Mouse (Mus musculus) spleen, postnatal 4 days (tissue): ENCODE results near the gene Inpp5k.
A peak's percentile ranks its signal among the peaks of the same experiment; 100 is the strongest.

ENCODE experiments used
- DNase-seq, 2 experiments: peaks; one replicate each; pipeline ENCODE4 v3.0.0; 2022; ENCODE audit warnings: low spot score in 2 of 2

The Inpp5k gene

DNA sequence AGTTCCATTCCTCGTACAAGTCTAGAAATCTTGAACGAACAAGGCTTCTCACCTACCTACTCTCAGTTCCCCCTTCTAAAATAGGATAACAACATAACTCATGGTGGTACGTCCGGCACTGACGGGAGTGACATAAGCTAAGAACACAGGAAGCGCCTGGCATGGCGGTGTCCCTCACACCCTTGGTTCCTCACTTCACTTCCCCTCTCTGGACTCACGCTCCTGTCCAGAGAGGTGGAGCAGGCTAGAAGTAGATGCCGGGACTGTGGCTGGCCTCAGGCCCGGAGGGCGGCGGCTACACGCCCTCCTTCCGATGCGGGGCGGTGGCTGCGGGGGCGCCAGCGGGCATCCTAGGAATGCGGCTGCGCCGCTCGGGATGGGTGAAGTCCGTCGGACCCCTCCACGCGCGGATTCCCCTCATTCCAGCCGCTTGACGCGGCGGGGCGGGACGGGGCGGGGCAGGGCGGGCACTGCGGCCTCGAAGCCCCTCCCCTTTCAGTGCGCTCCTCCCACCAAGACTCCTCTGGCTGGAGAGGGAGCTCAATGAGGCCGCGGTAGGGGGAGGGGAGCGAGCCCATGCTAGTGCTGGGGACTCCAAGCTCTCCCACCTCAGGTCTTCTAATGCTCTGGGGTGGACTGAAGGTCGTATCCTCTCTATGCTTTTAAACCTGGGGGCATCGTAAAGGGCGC lies 23.1 kb downstream of the Inpp5k start:
- DNase-seq: peak; percentile 84 to 91

- peak; percentile 83 to 89 for DNase-seq
Observed at GRCm38 (mm10) chr11:75654471-75655390, 23.9 kb downstream of the Inpp5k start.

DNA sequence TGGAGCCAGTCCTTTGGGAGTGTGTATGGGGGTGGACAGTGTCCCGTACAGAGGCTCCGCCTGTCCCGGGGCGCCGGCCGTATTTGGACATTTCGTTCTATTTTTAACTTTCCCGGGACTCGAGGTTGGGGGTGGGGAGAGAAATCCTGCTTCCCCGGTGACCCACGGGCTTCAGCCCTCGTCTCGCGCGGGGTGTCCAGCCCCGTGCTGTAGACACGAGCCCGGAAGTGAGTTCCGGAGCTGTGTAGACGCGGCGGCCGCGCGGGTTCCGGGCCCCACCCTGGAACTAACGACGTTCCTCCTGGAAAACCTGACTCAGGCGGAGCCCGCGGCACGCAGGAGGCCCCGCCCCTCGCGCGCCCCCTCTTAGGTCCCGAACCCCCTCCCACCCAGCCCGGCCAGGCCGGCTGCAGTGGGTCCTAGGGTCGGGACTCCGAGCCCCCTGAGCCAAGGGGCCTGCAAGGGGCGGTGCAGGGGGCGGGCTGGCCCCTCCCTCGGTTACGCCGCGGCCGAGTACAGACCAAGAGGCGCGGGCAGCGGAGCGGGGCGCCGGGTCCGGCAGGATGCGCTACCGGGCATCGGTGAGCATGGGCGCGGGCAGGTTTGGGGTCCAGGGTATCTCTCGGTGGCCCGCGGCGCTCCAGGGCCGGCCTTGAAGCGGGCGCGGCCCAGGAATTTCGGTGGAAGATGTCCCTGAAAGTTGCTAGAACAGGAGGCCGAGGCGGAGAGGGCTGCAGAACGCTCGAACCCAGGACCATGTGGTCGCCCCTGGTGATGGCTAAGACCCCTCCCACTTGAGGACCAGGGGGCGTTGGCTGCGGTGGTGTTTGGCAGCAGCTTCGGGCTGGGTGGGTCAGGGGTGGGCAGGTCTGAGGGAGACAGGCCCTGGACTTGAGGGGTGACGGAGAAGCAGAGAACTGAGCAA lies 25.1 kb downstream of the Inpp5k start:
- DNase-seq: peak; percentile 74 to 87

DNA sequence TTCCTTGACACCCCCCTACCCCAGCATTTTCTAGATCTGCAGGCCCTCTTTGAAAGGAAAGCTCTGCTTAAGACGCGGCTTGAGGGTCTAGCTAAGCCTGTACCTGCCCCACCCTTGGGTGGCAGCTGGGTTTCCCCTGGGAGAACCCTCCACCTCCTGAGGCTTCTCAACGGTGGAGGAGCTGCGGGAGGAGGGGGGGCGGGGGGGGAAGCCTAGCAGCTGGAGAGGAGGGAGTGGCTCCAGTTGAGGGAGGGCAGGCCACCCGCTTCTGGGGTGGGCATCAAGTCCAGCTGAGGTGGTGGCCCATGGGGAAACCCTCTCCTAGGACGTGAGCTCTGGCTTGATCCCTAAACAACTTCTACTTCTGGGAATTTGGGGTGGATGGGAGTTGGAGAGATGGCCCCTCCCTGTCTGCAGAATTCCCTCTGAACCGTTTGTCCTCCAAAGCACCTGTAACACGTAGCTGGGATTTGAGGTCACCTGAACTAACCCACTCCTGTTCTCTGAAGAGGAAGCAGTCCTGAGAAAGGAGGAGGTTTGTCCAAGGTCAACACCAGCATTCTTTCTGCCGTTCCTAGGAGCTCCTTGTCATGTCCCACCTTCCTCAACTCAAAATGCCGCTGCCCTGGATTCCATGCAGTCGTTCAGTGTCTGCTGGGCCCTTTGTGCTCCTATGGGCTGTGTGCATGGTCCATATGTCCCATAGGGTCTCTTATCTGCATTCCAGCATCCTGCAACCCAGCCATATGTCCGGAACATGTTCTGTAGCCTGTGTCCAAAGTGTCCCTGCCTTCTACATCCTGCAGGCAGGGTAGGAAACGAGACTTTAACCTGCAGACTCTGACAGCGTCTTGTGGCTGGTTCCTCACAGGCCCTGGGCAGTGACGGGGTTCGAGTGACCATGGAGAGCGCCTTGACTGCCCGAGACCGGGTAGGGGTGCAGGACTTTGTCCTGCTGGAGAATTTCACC lies 26.1 kb downstream of the Inpp5k start:
- peak; percentile 40 to 60 for DNase-seq

- no peak for DNase-seq
Observed at GRCm38 (mm10) chr11:75657841-75658240, 27.1 kb downstream of the Inpp5k start.

DNA sequence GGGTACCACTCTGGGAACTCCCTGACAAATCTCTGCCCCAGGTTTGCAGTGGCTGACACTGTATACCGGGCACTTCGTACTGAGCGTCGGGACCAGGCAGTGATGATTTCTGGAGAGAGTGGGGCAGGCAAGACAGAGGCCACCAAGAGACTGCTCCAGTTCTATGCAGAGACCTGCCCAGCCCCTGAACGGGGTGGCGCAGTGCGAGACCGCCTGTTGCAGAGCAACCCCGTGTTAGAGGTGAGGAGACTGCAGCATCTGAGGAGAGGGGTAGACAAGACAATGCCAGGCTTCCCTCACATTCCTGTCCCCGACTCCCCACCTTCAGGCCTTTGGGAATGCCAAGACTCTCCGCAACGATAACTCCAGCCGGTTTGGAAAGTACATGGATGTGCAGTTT lies 27.5 kb downstream of the Inpp5k start:
- DNase-seq: no peak

GRCm38 (mm10) chr11:75658996-75659750 lies 28.4 kb downstream of the Inpp5k start:
- no peak for DNase-seq

GRCm38 (mm10) chr11:75660081-75660590 lies 29.3 kb downstream of the Inpp5k start:
- DNase-seq: no peak

DNA sequence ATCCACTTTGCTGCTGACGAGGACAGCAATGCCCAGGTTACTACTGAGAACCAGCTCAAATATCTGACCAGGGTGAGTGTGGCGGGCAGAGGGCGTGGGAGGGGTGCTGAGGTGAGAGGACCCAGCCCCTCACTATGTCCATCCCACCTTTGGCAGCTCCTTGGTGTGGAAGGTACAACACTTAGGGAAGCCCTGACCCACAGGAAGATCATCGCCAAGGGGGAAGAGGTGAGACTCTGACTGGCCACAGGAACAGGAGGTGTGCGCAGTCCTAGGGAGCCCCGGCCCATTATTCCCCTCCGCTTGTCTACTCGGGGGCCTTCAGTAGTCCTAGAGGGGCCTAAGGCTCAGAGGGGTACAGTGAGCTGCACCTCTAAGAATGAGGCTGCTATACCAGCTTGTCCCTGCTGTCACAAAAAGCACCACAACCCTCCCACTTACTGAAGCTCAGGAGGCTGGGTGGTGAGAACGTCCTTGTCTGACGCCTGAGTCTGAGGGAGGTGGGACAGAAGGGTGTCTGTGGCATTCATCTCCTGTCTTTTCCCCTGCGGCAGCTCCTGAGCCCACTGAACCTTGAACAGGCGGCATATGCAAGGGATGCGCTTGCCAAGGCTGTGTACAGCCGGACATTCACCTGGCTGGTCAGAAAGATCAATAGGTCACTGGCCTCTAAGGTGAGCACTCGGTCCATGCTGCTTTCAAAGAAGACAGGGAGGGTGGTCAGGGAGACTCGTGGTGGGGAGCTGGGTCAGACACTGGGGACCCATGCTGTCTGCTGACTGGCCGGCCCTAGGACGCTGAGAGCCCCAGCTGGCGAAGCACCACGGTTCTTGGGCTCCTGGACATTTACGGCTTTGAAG lies 30.4 kb downstream of the Inpp5k start:
- no peak for DNase-seq

DNA sequence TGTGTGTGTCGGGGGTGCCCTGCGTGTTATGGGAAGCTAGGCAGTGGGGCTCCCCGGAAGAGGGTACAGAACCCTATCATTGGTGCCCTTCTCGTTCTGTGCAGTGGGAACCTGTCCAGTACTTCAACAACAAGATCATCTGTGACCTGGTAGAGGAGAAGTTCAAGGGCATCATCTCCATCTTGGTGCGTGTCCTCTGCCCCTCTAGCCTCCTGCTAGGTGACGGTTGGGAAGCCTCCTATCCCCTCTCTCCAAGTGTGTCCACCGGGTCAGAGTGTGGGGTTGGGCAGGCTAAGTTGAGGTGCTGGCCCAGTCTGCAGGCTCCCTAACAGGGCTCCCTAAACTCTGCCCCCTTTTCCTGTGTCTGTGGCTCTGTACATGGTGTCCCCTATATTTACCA lies 31.3 kb downstream of the Inpp5k start:
- no peak for DNase-seq

DNA sequence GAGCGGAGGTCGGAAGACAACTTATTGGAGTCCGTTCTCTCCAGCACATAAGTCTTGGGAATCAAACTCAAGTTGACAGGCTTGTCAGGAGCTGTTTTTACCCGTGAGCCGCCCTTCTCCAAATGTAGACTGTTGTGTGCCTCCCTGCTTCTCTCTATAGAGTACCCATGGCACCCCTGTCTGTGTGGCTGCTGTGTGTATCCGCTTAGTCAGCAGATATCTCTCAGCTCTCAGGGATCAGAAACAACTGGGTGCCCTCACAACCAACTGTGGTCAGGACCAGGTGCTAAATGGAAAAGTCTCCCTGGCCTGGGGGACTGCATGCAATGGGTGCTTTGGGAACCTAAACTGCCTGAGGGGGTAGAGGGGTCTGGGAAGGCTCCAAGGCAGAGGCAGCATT lies 35.5 kb downstream of the Inpp5k start:
- DNase-seq: no peak

- no peak for DNase-seq
Observed at GRCm38 (mm10) chr11:75668621-75669020, 37.8 kb downstream of the Inpp5k start.

GRCm38 (mm10) chr11:75669176-75669852 lies 38.5 kb downstream of the Inpp5k start:
- no peak for DNase-seq

- no peak for DNase-seq
Observed at GRCm38 (mm10) chr11:75669853-75670200, 39.0 kb downstream of the Inpp5k start.

DNA sequence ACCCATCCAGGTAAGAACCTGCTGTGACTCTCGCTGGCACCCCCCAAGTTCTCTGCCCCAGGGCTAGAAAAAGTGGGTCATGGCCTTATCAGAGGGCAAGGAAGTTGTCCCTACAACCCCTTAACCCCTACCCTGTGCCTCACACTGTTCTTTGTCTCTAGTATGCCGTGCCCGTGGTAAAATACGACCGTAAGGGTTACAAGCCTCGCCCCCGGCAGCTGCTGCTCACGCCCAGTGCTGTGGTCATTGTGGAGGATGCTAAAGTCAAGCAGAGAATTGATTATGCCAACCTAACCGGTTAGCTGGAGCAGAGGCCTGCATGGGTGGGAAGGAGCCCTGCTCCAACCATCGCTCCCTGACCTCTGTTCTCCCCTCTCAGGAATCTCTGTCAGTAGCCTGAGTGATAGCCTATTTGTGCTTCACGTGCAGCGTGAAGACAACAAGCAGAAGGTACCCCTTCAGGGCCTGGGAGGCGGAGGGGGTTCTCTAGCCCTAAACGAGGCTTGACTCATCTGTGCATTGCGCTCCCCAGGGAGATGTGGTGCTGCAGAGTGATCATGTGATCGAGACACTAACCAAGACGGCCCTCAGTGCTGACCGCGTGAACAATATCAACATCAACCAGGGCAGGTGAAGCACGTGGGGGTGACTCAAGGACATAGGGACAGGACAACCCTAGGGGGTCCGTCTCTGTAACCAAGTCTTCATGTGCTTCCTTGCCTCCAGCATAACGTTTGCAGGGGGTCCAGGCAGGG lies 40.8 kb downstream of the Inpp5k start:
- DNase-seq: no peak

DNA sequence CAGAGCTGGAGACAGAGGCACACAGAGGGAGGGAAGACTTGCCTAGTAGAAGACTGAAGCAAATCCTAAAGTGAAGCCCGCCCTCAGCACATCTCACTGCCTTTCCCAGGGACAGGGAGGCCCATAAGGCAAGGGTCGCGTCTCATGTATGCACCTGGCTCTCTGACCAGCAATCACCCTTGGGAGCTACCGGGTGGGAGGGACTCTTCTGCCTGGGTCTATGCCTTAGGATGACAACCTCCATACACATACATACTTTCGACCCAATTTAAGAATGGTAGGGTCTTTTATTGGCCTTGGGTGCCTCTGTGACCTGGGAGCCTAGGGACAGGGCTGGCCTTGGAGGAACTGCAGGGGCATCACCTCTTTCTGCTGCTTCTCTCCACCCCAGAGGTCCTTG lies 42.6 kb downstream of the Inpp5k start:
- DNase-seq: no peak

DNA sequence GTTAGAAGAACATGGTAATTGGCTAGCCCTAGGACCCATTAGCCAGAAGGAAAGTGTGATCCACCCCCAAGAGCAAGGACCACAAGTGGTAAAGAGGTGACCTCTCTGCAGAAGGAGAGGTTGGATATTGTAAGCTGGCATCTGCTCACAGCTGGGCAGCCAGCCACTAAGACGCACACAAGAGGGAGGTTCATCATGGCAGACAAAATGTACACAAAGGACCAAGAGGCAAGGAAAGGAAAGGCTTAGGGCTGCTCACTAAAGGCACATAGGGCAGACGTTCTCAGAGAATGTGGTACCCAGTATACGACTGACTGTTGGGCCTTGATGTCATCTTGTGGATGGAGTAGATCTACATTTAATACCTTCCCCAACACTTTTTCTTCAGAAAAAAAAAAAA lies 44.1 kb downstream of the Inpp5k start:
- DNase-seq: no peak
